Mouse (Mus musculus): ENCODE measurements at regions not wholly inside any gene's neighbourhood (a gene's known extent, or its start where the extent isn't known, plus 50 kb on each side); places are given as distances from the start of the nearest gene placed in this dataset.

DNA sequence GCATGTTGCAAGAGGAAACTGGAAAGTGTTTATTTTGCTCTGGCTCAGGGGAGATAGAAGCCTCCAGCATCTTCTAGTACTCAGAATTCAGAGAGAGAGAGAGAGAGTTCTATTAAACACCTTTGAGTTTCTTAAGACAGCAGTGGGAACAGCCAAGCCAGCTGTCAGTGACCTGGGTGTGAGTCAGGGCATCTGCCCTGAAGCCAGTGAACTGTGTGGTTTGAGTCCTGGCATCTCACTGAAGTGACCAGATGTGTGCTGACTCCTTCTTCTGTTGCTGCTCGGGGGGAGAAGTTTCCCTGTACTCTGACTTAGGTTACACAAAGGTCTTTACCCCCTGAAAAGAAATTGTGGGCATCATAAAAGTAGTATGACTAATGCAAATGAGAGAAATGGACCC lies 70.4 kb upstream of the Kcnmb2 start:
- no peak for TF ChIP-seq POLR2A (IDR thresholded peaks at IDR 0.05; ENCODE audit: insufficient read depth, low read depth, low read length)
- TF ChIP-seq CTCF (IDR thresholded peaks at IDR 0.05) = no peak

Measured in heart, adult 2 months (tissue).